Mouse (Mus musculus) heart, adult 8-10 months (tissue): Measurements from ENCODE around the gene Aldh1a1. TPM values are rescaled to one million over a fixed set of nuclear protein-coding genes. Genes with fewer than 3 reads are reported as not detected.

Experiments
- DNase-seq: peaks from one replicate; pipeline ENCODE4 v3.0.0; 2022; ENCODE audit warnings: low spot score
- total RNA-seq, 4 experiments: library from RNA; stranded (reverse); gene quantifications; 2 replicates each; pipeline ENCODE4 v1.2.4; 2022

Gene Aldh1a1
- total RNA-seq, 4 experiments from 2014 or later: 13.8 to 26.4 (median 22.7) TPM

DNA sequence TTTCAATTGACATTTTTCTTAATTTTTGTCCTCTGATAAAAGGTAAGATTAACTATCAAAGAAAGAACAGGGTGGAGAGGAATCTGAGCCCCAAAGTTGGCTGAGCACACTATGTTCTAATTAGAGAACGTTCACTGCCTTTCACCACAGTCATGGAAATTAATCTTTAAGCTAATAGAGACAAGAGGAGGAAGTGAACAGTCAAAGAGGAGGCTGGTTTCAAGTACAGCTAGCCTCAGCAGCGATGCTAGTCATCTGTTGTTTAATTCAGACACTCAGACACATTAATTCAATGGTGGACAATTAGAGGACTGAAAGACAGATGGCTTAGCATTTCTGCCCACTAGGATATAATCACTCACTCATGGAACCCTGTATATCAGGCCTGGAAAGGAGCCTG, 157.5 kb downstream of the Aldh1a1 start:
- DNase-seq: no peak

DNA sequence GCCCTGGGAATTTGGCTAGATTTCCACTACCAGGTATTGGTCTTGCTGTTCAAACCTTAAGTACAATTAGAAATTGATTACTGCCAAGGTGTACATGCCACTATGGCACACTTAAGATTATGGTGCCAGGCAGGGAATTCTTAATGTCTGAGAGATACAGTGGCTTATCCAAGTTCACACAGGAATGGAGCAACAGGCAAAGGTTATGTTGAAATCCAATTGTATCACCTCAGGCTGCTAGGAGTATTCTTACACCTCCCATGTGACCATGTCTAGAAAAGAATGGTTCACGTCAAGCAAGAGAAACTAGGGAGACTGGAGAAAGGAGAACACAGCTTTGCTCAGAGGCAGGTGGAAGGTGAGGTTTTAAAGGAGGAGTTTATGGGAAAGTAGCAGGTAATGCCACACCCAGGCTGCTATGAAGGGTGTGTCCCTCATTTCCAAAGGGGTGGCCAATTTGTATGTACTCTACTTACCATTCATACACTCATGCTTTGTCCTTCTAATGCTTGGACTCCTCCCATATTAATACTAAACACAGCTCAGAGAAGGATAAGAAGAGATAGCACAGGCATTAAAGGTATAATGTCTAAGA, 160.7 kb downstream of the Aldh1a1 start:
- DNase-seq: no peak

DNA sequence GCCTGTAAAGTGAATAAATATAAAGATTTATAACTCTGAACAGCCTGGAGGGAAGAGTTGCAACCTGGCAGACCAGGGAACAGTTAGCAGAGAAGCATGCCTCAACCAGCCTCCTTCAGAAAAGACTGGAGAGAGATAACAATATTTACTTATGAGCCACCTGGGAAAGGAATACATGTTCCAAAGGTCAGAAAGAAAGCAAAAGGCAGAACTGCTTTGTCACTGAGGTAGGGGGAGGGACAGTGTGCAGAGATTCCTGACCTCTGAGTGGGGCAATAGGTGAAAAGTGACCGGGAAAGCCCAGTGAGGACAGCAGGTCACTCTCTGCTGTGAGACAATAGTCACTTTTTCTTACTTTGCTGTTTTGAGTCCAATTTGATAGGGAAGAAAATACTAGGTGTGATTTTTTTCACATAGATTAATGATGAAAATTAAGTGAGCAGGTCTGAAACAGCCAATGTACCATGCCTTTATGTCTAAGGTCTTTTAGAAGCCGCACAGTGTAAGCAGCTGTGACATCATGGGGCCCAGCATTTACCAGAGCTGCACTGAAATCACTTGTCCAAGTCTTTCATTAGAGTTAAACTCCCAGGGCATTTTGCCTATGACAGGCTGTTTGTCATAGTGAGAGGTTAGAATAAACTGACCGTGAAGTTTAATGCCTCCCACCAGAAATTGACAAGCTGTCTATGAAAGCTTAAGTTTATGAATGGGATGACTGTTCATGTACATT, 161.8 kb downstream of the Aldh1a1 start:
- DNase-seq: no peak

DNA sequence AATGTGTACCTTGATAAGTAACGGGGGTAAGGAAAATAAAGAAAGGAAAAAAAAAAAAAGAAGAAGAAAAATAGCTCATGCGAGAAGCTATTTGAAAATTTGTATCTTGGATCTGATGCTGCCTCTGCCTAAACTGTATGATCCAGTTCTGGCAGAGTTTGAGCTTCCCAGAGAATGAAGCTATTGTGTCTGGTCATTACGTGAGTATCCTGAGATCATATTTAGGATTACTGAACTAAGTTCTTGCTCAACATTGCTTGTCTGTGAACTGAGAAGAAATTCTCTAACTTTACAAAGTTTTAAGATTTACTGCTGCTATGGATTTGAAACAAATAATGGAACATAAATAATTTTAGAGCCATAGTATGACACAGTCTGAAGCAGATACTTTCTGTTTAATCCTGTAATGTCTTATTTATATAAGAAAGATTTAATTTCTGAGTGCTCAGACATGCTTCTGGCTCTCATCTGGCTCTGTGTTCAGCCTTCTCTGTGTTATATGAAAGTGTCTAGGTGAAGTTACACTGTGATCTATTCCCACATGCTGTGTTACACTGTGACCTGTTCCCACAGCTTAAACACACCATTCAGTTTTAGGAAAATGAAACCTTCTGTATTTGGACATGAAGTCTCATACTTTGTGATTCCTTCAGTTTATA, 185.3 kb downstream of the Aldh1a1 start:
- no peak for DNase-seq

Other genes with a start within 250 kb of the Aldh1a1 start
- gene Anxa1, start 101.8 kb upstream of the Aldh1a1 start, total RNA-seq: 10 to 100 TPM; 16.5 to 29.2 (median 17.5) TPM
- under 1 TPM in 3 of 4 experiments, not detected in 1; 0.11 to 0.44 (median 0.37) TPM for gene Aldh1a7, start 234.8 kb downstream of the Aldh1a1 start, total RNA-seq